Mouse (Mus musculus) right cerebral cortex, postnatal 4 days (tissue): ENCODE results near the gene Krt84.
A peak's percentile ranks its signal among the peaks of the same experiment; 100 is the strongest.

Experiments
- DNase-seq: peaks from one replicate; pipeline ENCODE4 v3.0.0-alpha.2; 2022

Gene Krt84

DNA sequence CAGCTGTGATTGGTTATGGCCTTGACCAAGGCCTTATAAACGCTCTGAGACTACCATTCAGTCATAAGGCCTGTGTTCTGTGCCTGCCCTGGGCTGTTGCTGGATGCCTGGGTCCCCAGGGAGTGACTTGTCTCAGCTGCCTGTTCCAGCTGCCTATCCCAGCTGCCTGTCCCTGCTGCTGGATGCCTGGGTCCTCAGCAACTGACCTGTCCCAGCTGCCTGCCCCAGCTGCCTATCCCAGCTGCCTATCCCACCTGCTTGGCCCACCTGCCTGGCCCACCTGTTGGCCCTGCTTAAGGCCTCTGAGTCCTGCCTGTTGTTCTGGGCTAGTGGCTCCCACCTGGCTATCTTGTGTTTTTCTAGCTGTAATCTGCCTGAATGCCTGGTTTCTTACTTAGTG lies 38.4 kb downstream of the Krt84 start:
- DNase-seq = no peak

DNA sequence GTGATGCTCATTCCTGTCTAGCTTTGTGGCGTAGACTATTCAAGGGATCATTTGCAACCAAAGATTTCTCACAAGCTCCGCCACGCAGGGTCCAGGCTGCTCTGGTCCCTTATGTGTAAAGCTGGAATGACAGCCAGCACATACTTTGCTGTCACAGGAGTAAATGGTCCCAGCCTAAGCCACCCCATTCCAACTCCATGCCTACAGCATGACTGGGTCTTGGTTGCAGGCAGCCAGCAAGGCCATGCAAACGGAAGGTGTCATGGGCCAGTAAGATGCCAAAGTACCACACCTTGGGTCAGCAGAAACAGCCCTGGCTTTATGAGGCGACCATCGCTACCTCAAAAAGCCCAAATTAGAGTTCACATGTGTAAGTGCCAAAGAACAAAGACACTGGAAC lies 38.9 kb downstream of the Krt84 start:
- DNase-seq = no peak

DNA sequence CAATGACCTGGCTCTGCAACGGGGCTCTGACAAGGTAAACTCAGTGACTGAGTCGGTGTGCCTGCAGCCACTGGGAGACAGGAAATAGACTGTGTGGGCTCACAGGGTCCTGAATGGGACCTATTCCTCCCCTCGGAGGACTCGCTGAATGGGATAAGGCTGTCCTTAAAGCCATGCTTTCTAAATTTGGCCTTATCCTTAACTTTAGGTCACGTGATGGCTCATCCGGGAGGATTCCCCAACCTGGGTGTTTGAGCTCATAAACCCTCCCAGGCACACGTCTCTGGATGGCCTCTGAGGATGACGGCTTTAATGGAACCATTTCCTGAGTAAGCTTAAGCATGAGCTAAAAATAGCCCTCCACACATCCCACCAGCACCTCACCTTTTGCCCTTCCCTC lies 39.9 kb downstream of the Krt84 start:
- DNase-seq = no peak

DNA sequence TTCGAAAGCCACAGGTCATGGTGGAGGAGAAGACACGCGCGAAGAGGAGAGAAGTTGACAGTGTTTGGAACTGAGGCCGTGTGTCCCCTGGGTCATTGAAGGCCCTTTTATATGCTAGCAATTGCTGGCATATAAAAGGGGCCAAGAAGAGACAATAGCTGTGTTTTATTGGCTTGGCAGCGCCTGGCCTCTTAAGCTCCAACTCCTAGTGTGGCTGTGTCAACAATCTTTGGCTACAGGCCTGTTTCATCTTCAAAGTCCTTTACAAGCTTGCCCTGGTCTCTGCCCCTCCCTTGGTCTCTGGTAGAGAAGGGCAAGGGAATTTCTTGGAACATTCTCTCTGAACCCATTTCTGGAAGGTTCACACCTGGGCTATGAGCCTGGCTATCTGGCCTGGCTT lies 41.2 kb downstream of the Krt84 start, which contains the start of gene Krt83:
Gene Krt83 (minus strand): TSS at position 82 of the 400 bp plus-strand sequence.
- no peak for DNase-seq

DNA sequence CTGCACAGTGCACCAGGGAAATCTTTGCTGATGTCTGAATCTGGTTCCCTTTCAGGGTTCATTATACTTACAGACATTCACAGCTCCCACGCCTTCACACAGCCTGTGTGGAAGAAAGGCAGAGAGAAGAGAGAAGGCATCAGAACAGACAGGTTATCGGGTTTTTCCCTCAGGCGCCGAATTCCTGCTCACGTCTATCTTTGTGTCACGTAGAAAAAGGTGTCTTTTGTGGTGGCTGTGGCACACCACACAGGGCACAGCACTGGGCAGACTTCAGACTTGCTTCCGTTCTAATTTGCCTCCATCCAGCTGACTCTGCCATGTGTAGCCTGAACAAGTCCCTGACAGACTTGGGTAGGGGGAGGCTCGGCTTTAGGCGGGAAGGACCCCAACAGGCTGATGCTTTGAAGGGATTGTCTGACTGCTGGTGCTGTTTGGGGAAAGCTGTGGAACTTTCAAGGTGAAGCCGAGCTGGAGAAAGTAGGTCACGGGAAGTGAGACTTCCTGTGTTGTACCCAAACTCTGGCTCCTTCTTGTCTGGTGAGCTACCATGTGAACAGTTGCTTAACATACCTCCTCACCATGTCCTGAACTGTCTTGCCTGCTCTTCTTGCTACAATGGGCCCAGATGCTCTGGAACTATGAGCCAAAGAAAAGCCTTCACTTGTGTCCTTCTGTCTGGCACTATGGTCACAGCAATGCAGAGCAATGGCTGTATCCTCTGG lies 46.5 kb downstream of the Krt84 start:
- no peak for DNase-seq

DNA sequence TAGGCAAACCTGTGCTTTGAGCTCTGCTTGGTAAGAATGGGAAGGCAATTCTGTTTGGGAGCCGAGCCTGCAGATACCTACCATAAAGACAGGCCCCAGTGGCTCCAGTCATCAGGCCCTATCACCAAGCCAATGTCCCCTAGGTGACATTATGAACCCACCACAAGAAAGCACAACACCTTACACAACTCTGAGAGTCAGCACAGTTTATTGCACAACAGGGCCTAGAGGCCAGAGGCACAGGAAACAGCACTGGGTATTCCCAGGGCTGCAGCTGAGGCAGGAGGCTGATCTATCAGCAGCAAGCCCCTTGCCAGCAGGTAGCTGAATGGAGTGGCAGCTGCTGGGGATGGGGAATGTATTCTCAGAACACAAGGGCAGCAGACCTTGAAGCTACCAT lies 47.7 kb downstream of the Krt84 start:
- DNase-seq = no peak

DNA sequence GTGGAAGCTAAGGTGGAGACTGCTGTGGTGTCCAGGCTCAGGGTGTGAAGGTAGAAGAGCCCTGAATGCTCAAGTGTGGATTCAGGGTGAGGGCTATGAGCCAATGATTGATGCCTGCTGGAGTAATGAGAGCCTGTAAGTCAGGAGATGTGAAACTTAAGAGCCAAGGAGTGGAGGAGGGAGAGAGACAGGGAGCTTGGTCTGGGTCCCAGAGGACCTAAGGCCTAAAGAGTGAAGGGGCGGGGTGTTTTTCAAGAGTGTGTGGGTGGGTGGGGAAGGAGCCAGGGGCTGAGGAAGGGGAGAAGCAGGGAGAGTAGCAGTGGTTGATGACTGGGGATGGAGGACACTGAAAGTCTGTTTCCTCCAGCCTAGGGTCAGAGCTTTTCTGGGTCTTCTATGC lies 49.0 kb downstream of the Krt84 start:
- no peak for DNase-seq

DNA sequence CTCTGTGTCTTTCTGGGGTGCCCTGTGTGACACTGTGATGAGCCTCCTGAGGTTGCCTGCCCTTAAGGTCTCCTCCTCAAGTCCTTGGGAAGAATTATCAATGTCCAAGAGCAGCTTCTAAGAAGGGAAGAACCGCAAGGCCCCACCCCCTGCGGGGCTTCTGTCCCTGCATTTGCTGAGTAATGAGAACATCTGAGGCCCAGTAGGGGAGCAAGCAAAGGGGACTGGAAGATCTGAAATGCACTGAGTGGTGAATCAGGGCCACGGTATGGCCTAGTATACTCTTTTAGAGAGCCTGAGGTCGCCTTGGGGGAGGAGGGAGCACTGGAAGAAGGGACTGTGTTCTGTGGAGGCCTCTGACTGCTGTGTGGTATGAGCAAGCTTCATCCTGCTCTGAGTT lies 50.6 kb downstream of the Krt84 start:
- DNase-seq = no peak

DNA sequence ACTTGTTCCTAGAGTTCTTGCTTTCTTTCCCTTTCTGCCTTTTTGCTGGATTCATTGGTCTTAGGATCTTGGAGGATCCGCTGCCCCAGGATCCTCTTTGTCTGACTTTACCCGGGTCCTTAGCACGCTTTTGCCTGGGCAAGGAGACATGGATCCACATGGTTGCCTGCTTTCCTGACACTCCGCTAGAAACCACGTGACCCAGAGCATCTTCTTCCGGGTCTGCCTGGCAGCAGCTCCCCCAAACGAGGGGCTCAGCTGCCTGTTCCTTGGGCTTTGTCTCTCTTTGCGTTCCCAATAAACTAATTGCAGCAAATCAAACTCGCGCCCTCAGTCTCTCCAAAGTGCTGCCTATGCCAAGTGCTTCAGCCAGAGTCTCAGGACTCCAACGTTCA lies 53.0 kb downstream of the Krt84 start:
- DNase-seq = peak; percentile 18

DNA sequence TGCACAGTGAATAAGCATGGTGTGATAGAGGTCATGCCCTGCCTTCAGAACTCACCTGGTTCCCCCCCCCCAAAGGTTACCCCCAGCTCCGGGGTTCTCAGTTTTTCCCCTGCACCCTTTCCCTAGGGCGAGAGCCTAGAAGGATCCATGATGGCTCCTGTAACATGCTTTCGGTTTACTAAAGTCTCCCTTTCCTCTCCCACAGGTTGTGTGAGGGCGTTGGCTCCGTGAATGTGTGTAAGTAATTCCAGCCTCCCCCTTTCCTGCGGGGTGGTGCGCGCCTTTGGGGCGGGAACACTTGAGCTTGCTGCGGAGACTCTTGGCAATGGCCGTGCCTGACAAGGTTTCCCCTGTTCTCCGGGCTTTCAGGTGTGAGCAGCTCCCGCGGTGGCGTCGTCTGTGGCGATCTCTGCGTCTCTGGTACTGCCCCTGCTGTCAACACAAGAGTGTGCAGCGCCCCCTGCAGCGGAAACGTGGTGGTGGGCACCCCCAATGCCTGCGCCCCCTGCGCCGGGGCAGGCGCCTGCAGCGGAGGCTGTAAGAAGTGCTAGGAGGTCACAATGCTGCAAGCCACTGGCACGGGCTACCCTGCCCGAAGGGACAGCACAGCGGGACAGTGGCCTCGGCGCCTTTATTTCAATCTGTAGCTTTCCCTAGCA lies 53.5 kb downstream of the Krt84 start:
- peak; percentile 73 for DNase-seq
